Mouse (Mus musculus) heart, postnatal 0 days (tissue): ENCODE measurements around the gene Mpo.
A peak's percentile ranks its signal among the peaks of the same experiment; 100 is the strongest.

ENCODE experiments used
- CTCF ChIP-seq: IDR thresholded peaks from 2 replicates; pipeline ENCODE4 v1.5.1; 2016; ENCODE audit warnings: antibody characterized with exemption, control low read depth, low read depth
- EP300 ChIP-seq: IDR thresholded peaks from 2 replicates; pipeline ENCODE4 v1.6.1; 2016; ENCODE audit warnings: antibody characterized with exemption, low read depth

- TF ChIP-seq CTCF (0 out of 2 replicates have a peak, but pooled peaks have one; percentile 6), EP300 (no peak)
These were observed 33.8 kb upstream of the Mpo start for GRCm38 (mm10) chr11:87759609-87760005.
